Mouse (Mus musculus): ENCODE results near the gene Syngr1. TPM values are rescaled to one million over a fixed set of nuclear protein-coding genes. Genes with fewer than 3 reads are reported as not detected.
A peak's percentile ranks its signal among the peaks of the same experiment; 100 is the strongest.

The Syngr1 gene
- polyA plus RNA-seq, 1 experiment from 2014 or later, result 38.6 TPM

DNA sequence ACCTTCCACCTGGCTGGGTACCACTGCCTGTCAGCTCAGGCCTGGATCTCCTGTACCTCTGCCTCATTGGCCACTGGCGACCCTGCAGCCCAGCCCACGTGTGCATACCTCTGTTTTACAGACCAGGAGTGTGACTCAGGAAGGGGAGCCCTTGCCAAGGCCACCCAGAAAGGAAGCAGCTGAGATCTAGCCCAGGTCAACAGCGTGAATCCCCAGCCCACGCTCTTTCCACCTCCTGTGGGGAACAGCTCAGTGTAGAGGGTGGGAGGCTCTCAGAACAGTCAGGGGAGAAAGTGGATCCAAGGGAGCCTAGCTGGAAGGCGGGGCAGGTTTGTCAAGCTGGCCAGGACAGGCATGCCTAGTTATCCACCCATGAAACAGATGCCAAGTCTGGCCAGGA lies 28.3 kb upstream of the Syngr1 start:
- Histone ChIP-seq H3K4me3 (ENCODE audit: low read depth, low read length) (no peak overlapping the region), H3K27me3 (replicated peaks; ENCODE audit: control insufficient read depth, insufficient read depth, low read length) (no peaks in the 10 kb centered on the region; the same call in 1 of the 2 replicates), H3K9me3 (ENCODE audit: control insufficient read depth, low read length) (no peaks in the 10 kb centered on the region), H3K9ac (ENCODE audit: low read depth, low read length) (no peak overlapping the region), H3K27ac (ENCODE audit: low read depth, low read length) (no peak overlapping the region), H3K4me2 (no peak overlapping the region), H3K4me1 (replicated peaks; ENCODE audit: control insufficient read depth, insufficient read depth, low read length) (no peaks in the 10 kb centered on the region), H3K36me3 (ENCODE audit: control insufficient read depth, insufficient read depth, low read length) (no peaks in the 10 kb centered on the region)
- no peak for DNase-seq (ENCODE audit: low spot score)
- 53% methylated on average over 5 of the region's 5 CpGs for WGBS
- no peak for ATAC-seq (replicated peaks; ENCODE audit: low FRiP score)

DNA sequence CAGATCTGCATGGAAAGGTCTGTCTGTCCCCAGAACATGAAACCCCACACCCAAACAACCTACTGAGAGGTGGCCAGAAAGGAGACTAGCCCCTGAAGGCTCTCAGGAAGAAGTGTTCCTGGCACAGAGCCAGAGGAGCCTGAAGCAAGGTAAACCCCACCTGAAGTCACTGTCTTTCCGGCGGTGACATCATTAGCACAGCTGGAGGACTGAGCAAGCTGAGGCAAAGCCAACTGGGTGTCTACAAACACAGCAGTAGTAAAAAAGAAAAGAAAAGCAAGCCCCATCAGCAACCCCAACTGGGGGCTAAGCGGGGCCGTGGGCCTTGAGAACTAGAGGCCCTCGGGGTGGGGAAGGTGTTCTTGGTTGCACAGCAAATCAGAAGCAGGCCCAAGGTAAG lies 26.2 kb upstream of the Syngr1 start:
- no peak overlapping the region for H3K4me2 ChIP-seq
- H3K36me3 ChIP-seq (ENCODE audit: control insufficient read depth, insufficient read depth, low read length), result no peaks in the 10 kb centered on the region
- no peaks in the 10 kb centered on the region for H3K4me1 ChIP-seq (replicated peaks; ENCODE audit: control insufficient read depth, insufficient read depth, low read length)
- no peak overlapping the region for H3K27ac ChIP-seq (ENCODE audit: low read depth, low read length)
- H3K9ac ChIP-seq (ENCODE audit: low read depth, low read length), result no peak overlapping the region
- ATAC-seq (replicated peaks; ENCODE audit: low FRiP score) (no peak), DNase-seq (ENCODE audit: low spot score) (no peak)
- 76% methylated on average over 5 of the region's 5 CpGs for WGBS
- H3K27me3 ChIP-seq (replicated peaks; ENCODE audit: control insufficient read depth, insufficient read depth, low read length), result no peaks in the 10 kb centered on the region; the same call in 1 of the 2 replicates
- no peak overlapping the region for H3K4me3 ChIP-seq (ENCODE audit: low read depth, low read length)
- H3K9me3 ChIP-seq (ENCODE audit: control insufficient read depth, low read length), result no peaks in the 10 kb centered on the region

DNA sequence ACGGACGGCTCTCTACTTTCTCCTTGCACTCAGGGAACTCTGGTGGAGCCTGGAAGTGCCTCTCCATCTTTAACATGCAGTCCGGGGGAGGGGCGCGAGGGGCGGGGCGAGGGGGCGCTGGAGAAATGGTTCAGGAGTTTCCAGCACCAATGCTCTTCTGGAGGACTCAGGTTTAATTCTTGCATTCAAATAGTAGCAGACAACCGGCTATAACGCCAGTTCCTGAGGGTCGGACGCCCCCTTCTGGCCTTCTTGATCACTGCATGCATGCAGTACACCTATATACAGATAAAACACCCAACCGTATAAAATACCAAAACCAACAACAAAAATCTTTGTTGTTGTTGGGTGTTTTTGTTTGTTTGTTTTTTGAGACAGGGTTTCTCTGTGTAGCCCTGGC lies 25.7 kb upstream of the Syngr1 start:
- DNase-seq (ENCODE audit: low spot score) (no peak), ATAC-seq (replicated peaks; ENCODE audit: low FRiP score) (no peak)
- H3K27me3 ChIP-seq (replicated peaks; ENCODE audit: control insufficient read depth, insufficient read depth, low read length), result no peaks in the 10 kb centered on the region; the same call in 1 of the 2 replicates
- H3K36me3 ChIP-seq (ENCODE audit: control insufficient read depth, insufficient read depth, low read length), result no peaks in the 10 kb centered on the region
- H3K9me3 ChIP-seq (ENCODE audit: control insufficient read depth, low read length), result no peaks in the 10 kb centered on the region
- WGBS, result 18% methylated on average over 13 of the region's 13 CpGs
- H3K27ac ChIP-seq (ENCODE audit: low read depth, low read length), result no peak overlapping the region
- H3K4me3 ChIP-seq (ENCODE audit: low read depth, low read length), result no peak overlapping the region
- no peak overlapping the region for H3K4me2 ChIP-seq
- H3K9ac ChIP-seq (ENCODE audit: low read depth, low read length), result no peak overlapping the region
- no peaks in the 10 kb centered on the region for H3K4me1 ChIP-seq (replicated peaks; ENCODE audit: control insufficient read depth, insufficient read depth, low read length)

DNA sequence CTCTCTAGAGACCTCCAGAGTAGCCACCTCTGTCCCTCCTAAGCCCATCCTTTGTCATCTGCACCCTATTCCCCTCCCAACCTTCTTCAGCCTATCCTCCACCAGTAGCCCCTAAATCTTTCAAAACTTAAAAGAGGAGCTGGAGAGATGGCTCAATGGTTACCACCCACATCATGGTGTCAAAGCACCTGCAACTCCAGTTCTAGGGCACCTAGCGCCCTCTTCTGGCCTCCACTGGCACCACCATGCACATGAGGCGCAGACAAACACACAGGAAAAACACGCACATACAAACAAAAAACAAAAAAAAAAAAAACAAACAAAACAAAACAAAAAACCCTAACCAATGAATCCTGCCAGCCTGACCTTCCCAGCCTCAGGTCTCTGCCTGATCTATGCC lies 24.6 kb upstream of the Syngr1 start:
- WGBS, result 54% methylated on average over 3 of the region's 3 CpGs
- no peak overlapping the region for H3K27ac ChIP-seq (ENCODE audit: low read depth, low read length)
- H3K9ac ChIP-seq (ENCODE audit: low read depth, low read length), result no peak overlapping the region
- no peak overlapping the region for H3K4me2 ChIP-seq
- H3K4me1 ChIP-seq (replicated peaks; ENCODE audit: control insufficient read depth, insufficient read depth, low read length), result no peaks in the 10 kb centered on the region
- ATAC-seq (replicated peaks; ENCODE audit: low FRiP score), result no peak
- no peak overlapping the region for H3K4me3 ChIP-seq (ENCODE audit: low read depth, low read length)
- DNase-seq (ENCODE audit: low spot score), result no peak
- no peaks in the 10 kb centered on the region for H3K9me3 ChIP-seq (ENCODE audit: control insufficient read depth, low read length)
- no peaks in the 10 kb centered on the region for H3K36me3 ChIP-seq (ENCODE audit: control insufficient read depth, insufficient read depth, low read length)
- no peaks in the 10 kb centered on the region; the same call in 1 of the 2 replicates for H3K27me3 ChIP-seq (replicated peaks; ENCODE audit: control insufficient read depth, insufficient read depth, low read length)

DNA sequence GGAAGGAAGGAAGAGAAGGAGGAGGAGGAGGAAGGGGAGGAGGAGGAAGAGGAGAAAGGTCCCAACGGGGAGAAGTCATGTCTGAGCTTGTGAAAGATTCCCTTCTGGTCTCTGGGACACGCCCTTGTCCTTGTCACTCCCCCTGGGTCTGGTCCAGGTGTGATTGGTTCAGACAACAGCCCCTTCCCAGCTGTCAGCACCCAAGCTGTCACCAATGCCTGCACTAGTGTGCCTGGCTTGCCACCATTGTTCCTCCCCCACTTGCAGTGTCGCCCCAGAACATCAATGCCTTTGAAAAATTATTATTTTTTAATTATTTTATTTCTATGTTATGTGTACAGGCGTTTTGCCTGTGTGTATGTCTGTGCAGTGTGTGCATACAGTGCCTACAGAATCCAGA lies 22.0 kb upstream of the Syngr1 start:
- H3K4me1 ChIP-seq (replicated peaks; ENCODE audit: control insufficient read depth, insufficient read depth, low read length), result 0 out of 2 replicates have a peak, but pooled peaks cover 2% of the 10 kb centered on the region
- no peaks in the 10 kb centered on the region for H3K9me3 ChIP-seq (ENCODE audit: control insufficient read depth, low read length)
- no peak overlapping the region for H3K27ac ChIP-seq (ENCODE audit: low read depth, low read length)
- no peak overlapping the region for H3K4me2 ChIP-seq
- H3K36me3 ChIP-seq (ENCODE audit: control insufficient read depth, insufficient read depth, low read length), result no peaks in the 10 kb centered on the region
- WGBS, result 53% methylated on average over 4 of the region's 4 CpGs
- ATAC-seq (replicated peaks; ENCODE audit: low FRiP score) (no peak), DNase-seq (ENCODE audit: low spot score) (no peak)
- no peak overlapping the region for H3K4me3 ChIP-seq (ENCODE audit: low read depth, low read length)
- no peaks in the 10 kb centered on the region for H3K27me3 ChIP-seq (replicated peaks; ENCODE audit: control insufficient read depth, insufficient read depth, low read length)
- no peak overlapping the region for H3K9ac ChIP-seq (ENCODE audit: low read depth, low read length)

DNA sequence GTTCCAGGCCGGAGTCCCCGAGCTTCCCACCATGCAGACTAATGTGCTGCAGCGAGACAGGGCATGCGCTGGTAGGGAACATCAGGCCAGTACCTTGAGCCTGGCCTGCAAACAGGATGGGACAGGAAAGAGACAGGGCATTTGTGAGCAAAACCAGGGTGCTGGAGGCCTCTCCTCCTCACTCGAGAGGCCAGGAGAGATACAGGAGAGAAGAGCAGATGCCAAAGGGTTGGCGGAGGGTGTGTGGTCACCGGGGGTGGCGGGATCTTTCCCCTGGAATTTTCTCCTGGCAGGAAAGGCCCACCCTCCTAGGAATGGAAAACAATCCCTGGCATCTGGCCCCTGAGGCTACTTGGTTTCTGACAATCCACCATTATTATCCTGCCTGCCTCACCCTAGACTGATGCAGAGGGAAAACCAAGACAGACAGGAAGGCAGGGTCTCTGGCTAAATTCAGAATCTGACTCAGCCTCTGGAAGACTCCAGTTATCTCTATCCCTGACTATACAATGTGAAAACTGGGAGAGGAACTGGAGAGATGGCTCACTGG lies 21.0 kb upstream of the Syngr1 start:
- Histone ChIP-seq H3K4me3 (ENCODE audit: low read depth, low read length) (no peak overlapping the region), H3K4me1 (replicated peaks; ENCODE audit: control insufficient read depth, insufficient read depth, low read length) (peaks cover 7% of the 10 kb centered on the region), H3K9me3 (ENCODE audit: control insufficient read depth, low read length) (no peaks in the 10 kb centered on the region), H3K36me3 (ENCODE audit: control insufficient read depth, insufficient read depth, low read length) (no peaks in the 10 kb centered on the region), H3K27me3 (replicated peaks; ENCODE audit: control insufficient read depth, insufficient read depth, low read length) (no peaks in the 10 kb centered on the region), H3K9ac (ENCODE audit: low read depth, low read length) (no peak overlapping the region), H3K27ac (ENCODE audit: low read depth, low read length) (no peak overlapping the region), H3K4me2 (no peak overlapping the region)
- WGBS, result 66% methylated on average over 8 of the region's 8 CpGs
- DNase-seq (ENCODE audit: low spot score) (no peak), ATAC-seq (replicated peaks; ENCODE audit: low FRiP score) (no peak)

DNA sequence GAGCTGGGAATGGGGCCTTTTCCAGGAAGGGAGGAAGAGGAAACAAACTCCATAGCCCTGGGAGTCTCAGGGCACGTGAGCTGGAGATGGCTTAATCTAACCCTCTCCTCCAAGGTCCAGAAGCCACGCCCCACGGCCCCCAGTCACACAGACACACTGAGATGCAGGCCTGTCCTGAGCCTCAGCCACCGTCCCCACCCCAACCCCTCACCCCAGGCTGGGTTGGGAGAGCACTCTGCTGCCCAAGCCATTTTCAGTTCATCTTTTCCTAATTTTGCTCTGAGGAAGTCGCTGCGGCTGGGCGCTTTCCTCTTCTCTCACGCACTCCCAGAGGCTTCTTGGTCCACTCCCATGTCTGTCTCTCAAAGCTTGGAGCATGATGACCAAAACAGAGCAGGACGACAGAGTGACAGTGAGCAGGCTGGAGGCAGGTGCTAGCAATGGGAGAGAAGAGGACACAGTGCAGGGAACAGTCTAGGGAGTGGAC lies 19.1 kb upstream of the Syngr1 start:
- WGBS, result 37% methylated on average over 9 of the region's 9 CpGs
- Histone ChIP-seq H3K27ac (ENCODE audit: low read depth, low read length) (no peak overlapping the region), H3K27me3 (replicated peaks; ENCODE audit: control insufficient read depth, insufficient read depth, low read length) (no peaks in the 10 kb centered on the region), H3K9me3 (ENCODE audit: control insufficient read depth, low read length) (no peaks in the 10 kb centered on the region), H3K4me2 (peak overlapping the region; percentile 4; the same call in 1 of the 2 replicates), H3K4me3 (ENCODE audit: low read depth, low read length) (no peak overlapping the region), H3K9ac (ENCODE audit: low read depth, low read length) (no peak overlapping the region), H3K36me3 (ENCODE audit: control insufficient read depth, insufficient read depth, low read length) (no peaks in the 10 kb centered on the region), H3K4me1 (replicated peaks; ENCODE audit: control insufficient read depth, insufficient read depth, low read length) (peaks cover 9% of the 10 kb centered on the region)
- ATAC-seq (replicated peaks; ENCODE audit: low FRiP score) (no peak), DNase-seq (ENCODE audit: low spot score) (no peak)

DNA sequence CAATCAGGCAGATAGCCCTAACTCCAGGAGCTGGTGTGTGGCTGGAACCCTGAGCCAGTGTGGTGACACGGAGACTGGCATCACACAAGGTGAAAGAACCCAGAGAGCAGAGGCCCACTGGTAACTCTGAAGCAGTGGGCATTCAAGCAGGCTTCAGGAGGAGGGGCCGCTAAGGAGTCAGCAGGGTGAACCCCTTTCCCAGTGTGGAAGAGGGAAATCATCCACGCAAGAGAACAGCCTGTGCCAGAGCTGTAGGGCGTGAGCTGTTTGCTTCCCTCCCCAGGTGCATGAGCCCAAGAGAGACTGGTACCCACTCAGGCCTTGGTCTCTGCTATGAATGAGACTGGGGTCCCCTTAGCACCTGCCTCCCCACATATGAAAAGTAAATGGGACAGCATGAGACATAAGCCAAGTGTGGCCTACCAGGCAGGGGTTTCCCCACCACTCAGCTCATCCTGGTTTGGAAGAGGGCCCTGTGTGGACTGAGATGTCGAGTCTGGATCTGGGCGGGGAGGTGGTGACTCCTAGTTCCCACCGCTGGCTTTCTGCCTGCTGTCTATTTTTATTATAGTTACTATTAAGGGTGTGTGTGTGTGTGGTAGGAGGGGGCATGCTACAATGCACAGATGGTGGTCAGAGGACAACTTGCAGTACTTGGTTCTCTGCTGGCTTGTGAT lies 18.4 kb upstream of the Syngr1 start:
- ATAC-seq (replicated peaks; ENCODE audit: low FRiP score) (no peak), DNase-seq (ENCODE audit: low spot score) (no peak)
- Histone ChIP-seq H3K9ac (ENCODE audit: low read depth, low read length) (no peak overlapping the region), H3K27me3 (replicated peaks; ENCODE audit: control insufficient read depth, insufficient read depth, low read length) (no peaks in the 10 kb centered on the region), H3K9me3 (ENCODE audit: control insufficient read depth, low read length) (no peaks in the 10 kb centered on the region), H3K4me1 (replicated peaks; ENCODE audit: control insufficient read depth, insufficient read depth, low read length) (peaks cover 9% of the 10 kb centered on the region), H3K27ac (ENCODE audit: low read depth, low read length) (no peak overlapping the region), H3K4me3 (ENCODE audit: low read depth, low read length) (no peak overlapping the region), H3K4me2 (no peak overlapping the region), H3K36me3 (ENCODE audit: control insufficient read depth, insufficient read depth, low read length) (peaks cover 4% of the 10 kb centered on the region)
- 84% methylated on average over 7 of the region's 7 CpGs for WGBS

DNA sequence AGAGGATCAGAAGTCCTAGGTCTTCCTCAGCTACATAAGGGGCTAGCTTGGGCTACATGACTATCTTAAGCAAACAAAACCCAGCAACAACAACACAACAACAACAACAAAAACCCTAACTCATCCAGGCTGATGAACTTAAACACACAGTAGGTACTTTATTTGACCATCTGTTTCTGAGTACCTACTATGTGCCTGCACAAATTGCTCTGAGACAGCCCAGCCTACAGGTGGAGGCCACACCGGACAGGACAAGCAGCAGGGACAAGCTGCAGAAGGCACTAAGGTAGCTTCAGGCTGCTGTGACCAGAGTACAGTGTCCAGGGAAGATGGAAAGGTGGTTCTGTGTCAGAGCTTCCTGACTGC lies 17.9 kb upstream of the Syngr1 start:
- Histone ChIP-seq H3K9me3 (ENCODE audit: control insufficient read depth, low read length) (no peaks in the 10 kb centered on the region), H3K27me3 (replicated peaks; ENCODE audit: control insufficient read depth, insufficient read depth, low read length) (no peaks in the 10 kb centered on the region), H3K4me2 (no peak overlapping the region), H3K4me3 (ENCODE audit: low read depth, low read length) (no peak overlapping the region), H3K36me3 (ENCODE audit: control insufficient read depth, insufficient read depth, low read length) (peaks cover 9% of the 10 kb centered on the region), H3K27ac (ENCODE audit: low read depth, low read length) (no peak overlapping the region), H3K4me1 (replicated peaks; ENCODE audit: control insufficient read depth, insufficient read depth, low read length) (peaks cover 9% of the 10 kb centered on the region), H3K9ac (ENCODE audit: low read depth, low read length) (no peak overlapping the region)
- no peak for DNase-seq (ENCODE audit: low spot score)
- ATAC-seq (replicated peaks; ENCODE audit: low FRiP score), result no peak
- 89% methylated on average over 1 of the region's 1 CpGs for WGBS
